In genomic region chr14:15355512-15355911, GRCm38 (mm10) we compare ENCODE assay signal across 8 mouse cellular contexts.
DNase-seq lines count a peak whose midpoint lies in the region.

No protein-coding gene starts in this region.

- peak; percentile 64 for DNase-seq in CD4-positive helper T cell, adult 2 months (ENCODE audit: low read depth, low spot score)
- peak; percentile 53 for DNase-seq in R1 (ENCODE audit: low read depth, low spot score)
- peak; percentile 77 for DNase-seq in cerebellum, adult 9-11 months
- DNase-seq in gastrocnemius, adult 8-10 months (ENCODE audit: low spot score in 2 of 2): peak; percentile 38 to 60
- DNase-seq in kidney, postnatal 36 days: peak; percentile 55 to 89
- peak; percentile 27 to 41 for DNase-seq in lung, adult 18-20 months
- DNase-seq in right cerebral cortex, adult 18-20 months: peak; percentile 69
- DNase-seq in urinary bladder, adult 2 months (ENCODE audit: low spot score): peak; percentile 36

Comparison
In these comparisons a context has a peak if more than half of its experiments do, and no peak if none do; other contexts are left out.
1. Peak in every context shown above with its lines: DNase-seq.